Mouse (Mus musculus): ENCODE data around the gene Slc35b1. TPM values are rescaled to one million over a fixed set of nuclear protein-coding genes. Genes with fewer than 3 reads are reported as not detected.

The Slc35b1 gene
- polyA plus RNA-seq, 1 experiment from 2014 or later = 128 TPM

DNA sequence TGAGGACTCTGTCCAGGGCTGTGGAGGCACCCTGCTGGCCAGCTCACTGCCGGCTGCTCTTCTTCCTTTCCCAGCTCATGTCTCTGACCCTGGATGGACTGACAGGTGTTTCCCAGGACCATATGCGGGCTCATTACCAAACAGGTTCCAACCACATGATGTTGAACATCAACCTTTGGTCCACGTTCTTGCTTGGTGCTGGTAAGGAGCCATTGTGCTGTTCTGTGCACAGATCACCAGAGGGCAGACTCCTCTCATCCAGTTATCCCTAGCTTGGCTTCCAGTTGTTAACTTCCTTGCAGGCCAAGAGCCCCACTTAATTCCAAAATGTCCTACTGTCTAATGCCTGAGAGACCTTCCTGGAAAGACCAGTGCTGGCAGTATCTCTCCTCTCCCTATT lies 4.5 kb downstream of the Slc35b1 start:
- no peaks in the 10 kb centered on the region for H3K9me3 ChIP-seq (replicated peaks)
- H3K27me3 ChIP-seq = no peaks in the 10 kb centered on the region
- WGBS = 72% methylated on average over 3 of the region's 3 CpGs
- no peak overlapping the region for H3K9ac ChIP-seq
- peaks cover 59% of the 10 kb centered on the region for H3K36me3 ChIP-seq
- no peak overlapping the region for H3K27ac ChIP-seq
- H3K4me3 ChIP-seq = no peak overlapping the region
- H3K4me2 ChIP-seq (replicated peaks) = no peak overlapping the region
- ATAC-seq (ENCODE audit: low FRiP score) = no peak
- H3K4me1 ChIP-seq = peaks cover 16% of the 10 kb centered on the region

DNA sequence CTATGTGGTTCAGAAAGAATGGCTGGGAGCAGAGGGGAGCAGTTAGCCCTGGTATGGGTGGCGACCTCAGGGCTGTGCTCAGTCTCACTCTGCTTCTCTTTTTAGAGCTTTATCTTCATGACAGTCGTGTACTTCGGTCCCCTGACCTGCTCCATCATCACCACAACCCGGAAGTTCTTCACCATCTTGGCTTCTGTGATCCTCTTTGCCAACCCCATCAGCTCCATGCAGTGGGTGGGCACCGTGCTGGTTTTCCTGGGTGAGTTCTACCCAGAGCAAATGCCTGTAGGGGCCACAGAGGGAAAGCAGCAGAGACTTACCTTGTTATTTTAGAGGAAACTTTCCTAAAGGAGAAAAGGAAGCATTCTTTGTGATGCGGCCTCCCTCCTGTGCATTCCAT lies 5.9 kb downstream of the Slc35b1 start:
- peaks cover 59% of the 10 kb centered on the region for H3K36me3 ChIP-seq
- no peak overlapping the region for H3K4me3 ChIP-seq
- WGBS = 87% methylated on average over 6 of the region's 6 CpGs
- no peak overlapping the region for H3K4me2 ChIP-seq (replicated peaks)
- H3K27ac ChIP-seq = no peak overlapping the region
- H3K4me1 ChIP-seq = peaks cover 15% of the 10 kb centered on the region
- no peak overlapping the region for H3K9ac ChIP-seq
- no peaks in the 10 kb centered on the region for H3K9me3 ChIP-seq (replicated peaks)
- H3K27me3 ChIP-seq = no peaks in the 10 kb centered on the region
- ATAC-seq (ENCODE audit: low FRiP score) = no peak

DNA sequence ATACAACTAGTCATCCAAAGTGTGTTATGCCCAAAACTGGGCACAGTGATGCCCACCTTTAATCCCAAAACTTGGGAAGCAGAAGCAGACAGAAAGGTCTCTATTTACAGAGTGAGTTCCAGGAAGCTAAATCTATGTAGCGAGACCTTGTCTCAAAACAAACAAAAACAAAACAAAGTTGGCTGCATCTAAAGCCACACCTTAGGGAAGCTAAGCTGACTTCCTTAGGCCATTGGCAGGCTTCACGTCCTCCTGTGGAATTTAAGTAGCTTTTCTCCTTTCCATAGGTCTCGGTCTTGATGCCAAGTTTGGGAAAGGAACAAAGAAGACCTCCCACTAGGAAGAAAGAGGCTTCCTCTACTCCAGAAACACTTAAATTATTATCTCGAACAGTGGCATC lies 6.7 kb downstream of the Slc35b1 start:
- H3K27ac ChIP-seq = no peak overlapping the region
- H3K4me2 ChIP-seq (replicated peaks) = no peak overlapping the region
- ATAC-seq (ENCODE audit: low FRiP score) = no peak
- peaks cover 7% of the 10 kb centered on the region for H3K4me1 ChIP-seq
- peaks cover 59% of the 10 kb centered on the region for H3K36me3 ChIP-seq
- no peak overlapping the region for H3K4me3 ChIP-seq
- 87% methylated on average over 4 of the region's 4 CpGs for WGBS
- H3K9ac ChIP-seq = no peak overlapping the region
- no peaks in the 10 kb centered on the region for H3K9me3 ChIP-seq (replicated peaks)
- H3K27me3 ChIP-seq = no peaks in the 10 kb centered on the region

DNA sequence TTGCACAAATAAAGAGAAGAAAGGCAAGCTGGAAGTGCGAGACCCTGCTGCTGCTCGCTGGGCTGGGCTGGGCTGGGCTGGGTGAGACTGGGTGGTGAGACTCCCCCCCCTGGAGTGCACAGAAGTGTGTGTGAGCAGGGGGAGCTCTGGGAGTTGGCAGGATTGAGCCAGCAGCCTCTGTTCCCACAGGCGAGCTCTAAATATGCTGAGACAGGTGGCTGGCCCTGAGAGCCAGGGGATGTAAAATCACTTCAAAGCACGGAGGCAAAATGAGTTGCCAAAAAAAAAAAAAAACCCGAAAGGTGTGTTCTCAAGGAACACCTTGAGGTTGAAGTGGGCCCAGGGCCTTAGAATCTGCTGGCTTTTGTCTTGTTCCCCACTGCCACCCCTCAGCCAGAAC lies 7.3 kb downstream of the Slc35b1 start:
- Histone ChIP-seq H3K9ac (no peak overlapping the region), H3K4me3 (no peak overlapping the region), H3K4me2 (replicated peaks) (no peak overlapping the region), H3K4me1 (peaks cover 5% of the 10 kb centered on the region; the same call in 1 of the 2 replicates), H3K9me3 (replicated peaks) (no peaks in the 10 kb centered on the region), H3K36me3 (peaks cover 54% of the 10 kb centered on the region), H3K27me3 (no peaks in the 10 kb centered on the region), H3K27ac (no peak overlapping the region)
- 71% methylated on average over 5 of the region's 5 CpGs for WGBS
- ATAC-seq (ENCODE audit: low FRiP score) = no peak

DNA sequence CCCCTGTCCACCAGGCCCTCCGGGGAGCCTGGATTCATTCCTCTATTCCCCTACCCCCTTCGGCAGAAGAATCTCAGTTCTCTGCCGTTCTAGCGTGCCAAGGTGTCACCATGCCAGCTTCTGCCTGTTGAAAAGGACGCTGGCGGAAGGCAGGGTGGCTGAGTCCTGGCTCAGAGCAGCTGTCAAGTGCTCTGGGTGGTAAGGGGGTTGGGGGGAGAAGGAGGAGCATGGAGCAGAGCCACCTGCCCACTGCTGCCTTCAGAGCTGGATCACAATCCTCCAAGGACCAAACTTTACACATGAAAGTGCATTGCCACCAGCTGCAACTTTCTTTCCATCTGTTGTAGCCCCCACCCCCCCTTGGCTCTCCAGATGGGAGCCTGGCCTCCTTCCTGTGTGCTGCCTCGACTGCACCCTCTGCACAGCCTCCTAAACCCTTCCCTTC lies 7.8 kb downstream of the Slc35b1 start:
- Histone ChIP-seq H3K27me3 (no peaks in the 10 kb centered on the region), H3K4me1 (peaks cover 5% of the 10 kb centered on the region; the same call in 1 of the 2 replicates), H3K36me3 (peaks cover 50% of the 10 kb centered on the region), H3K4me3 (no peak overlapping the region), H3K4me2 (replicated peaks) (no peak overlapping the region), H3K9me3 (replicated peaks) (no peaks in the 10 kb centered on the region), H3K9ac (peak overlapping the region; percentile 32; the same call in 1 of the 2 replicates), H3K27ac (no peak overlapping the region)
- ATAC-seq (ENCODE audit: low FRiP score) = no peak
- WGBS = 60% methylated on average over 7 of the region's 7 CpGs

DNA sequence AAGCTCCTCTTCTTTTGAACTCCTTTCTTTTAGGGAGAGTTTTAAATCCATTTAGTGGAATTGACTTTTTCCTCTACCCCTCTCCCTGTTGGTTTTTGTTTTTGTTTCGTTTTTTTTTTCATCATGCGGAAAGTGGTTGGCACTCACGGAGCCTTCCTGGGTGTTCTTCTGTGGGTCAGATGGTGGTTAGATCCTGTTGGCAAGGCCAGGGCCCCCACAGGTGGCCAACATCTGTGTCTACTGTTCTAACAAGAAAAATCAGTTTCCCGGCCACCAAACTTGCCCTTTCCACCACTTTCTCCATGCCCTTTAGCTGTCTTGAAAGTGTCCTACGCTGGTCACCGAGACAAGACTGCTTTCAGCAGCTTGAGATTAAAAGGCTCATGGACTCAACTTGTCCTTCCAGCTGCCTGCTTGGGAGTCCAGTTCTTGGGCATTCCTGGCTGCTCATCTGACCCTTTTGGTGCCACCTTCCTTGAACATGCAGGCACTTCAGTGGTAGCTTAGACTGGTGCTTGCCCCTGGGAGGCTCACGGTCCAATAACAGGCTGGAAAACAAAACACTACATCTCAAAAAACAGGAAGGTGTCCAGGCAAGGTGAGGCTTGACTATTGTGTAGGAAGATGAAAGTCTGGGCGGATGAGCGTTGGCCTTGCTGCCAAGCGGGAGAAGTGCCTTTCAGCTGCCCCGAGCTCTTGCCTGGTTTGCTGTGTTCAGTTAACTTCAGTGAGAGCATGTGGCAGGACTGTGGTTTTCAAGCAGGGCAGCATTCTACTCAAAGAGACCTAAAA lies 8.4 kb downstream of the Slc35b1 start:
- Histone ChIP-seq H3K4me2 (replicated peaks) (no peak overlapping the region), H3K9ac (no peak overlapping the region), H3K36me3 (peaks cover 44% of the 10 kb centered on the region), H3K4me1 (peaks cover 5% of the 10 kb centered on the region; the same call in 1 of the 2 replicates), H3K27me3 (no peaks in the 10 kb centered on the region), H3K27ac (no peak overlapping the region), H3K4me3 (no peak overlapping the region), H3K9me3 (replicated peaks) (no peaks in the 10 kb centered on the region)
- no peak for ATAC-seq (ENCODE audit: low FRiP score)
- 75% methylated on average over 11 of the region's 11 CpGs for WGBS

DNA sequence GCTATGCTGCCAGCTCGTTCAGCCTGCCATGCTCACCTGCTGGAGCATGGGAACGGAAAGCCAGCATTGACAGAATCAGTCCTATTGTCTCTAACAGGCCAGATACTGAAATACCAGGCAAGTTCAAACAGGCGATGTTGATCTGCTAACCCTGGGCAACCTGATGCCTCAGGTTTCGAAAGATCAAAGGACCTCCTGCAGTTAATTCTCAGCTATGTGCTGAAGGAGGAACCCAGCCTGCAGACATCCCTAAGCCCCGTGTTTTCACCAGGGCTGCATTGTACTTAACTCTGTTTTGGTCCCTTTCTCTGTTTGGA lies 9.0 kb downstream of the Slc35b1 start:
- peaks cover 5% of the 10 kb centered on the region; the same call in 1 of the 2 replicates for H3K4me1 ChIP-seq

DNA sequence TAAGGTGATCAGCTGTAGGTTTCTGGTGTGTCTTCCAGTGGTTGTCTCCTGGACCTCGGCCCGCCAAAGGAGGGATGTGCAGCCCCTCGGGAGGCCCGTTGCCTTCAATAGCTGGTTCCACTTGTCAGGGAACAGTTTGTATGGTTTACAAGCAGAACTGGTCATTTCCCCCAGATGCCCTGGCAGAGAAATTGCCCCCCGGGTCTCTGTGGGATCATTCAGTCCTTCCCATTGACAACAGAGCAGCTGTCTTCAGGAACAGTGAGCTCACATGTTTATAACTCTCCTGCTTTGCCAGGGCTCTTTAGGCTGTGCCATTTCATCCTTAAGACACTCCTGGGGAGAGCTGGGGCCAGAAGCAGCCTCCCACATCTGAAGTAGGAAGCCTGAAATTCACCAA lies 9.6 kb downstream of the Slc35b1 start:
- Histone ChIP-seq H3K27me3 (no peaks in the 10 kb centered on the region), H3K4me1 (peaks cover 5% of the 10 kb centered on the region; the same call in 1 of the 2 replicates), H3K4me2 (replicated peaks) (no peak overlapping the region), H3K36me3 (peaks cover 32% of the 10 kb centered on the region), H3K27ac (no peak overlapping the region), H3K4me3 (no peak overlapping the region), H3K9ac (no peak overlapping the region), H3K9me3 (replicated peaks) (no peaks in the 10 kb centered on the region)
- 57% methylated on average over 5 of the region's 5 CpGs for WGBS
- ATAC-seq (ENCODE audit: low FRiP score) = no peak

More for the DNA sequence above, 9.0 kb downstream of the Slc35b1 start:
- Histone ChIP-seq H3K4me3 (no peak overlapping the region), H3K36me3 (peaks cover 38% of the 10 kb centered on the region), H3K9ac (no peak overlapping the region), H3K27ac (no peak overlapping the region), H3K4me2 (replicated peaks) (no peak overlapping the region), H3K27me3 (no peaks in the 10 kb centered on the region), H3K9me3 (replicated peaks) (no peaks in the 10 kb centered on the region)
- no peak for ATAC-seq (ENCODE audit: low FRiP score)
- 42% methylated on average over 5 of the region's 5 CpGs for WGBS

DNA sequence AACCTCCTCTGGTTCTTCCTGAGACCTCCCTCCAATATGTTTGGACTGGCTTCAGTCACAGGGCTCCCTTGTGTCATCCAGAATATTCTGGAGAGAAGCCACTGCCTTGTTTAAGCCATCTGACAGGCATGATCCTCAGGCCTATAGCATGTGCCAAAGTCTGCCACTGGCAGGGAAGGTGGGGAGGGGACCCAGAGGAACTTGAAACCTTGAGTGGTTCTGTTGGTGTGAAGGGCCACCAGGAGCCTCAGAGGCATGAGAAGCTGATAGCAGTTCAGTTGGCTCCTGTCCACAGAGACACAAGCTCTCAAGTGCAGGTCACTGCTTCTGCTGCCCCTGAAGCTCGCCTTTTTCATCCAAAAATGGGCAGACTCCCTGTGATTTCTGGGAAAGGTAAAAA lies 12.1 kb downstream of the Slc35b1 start:
- peaks cover 4% of the 10 kb centered on the region; the same call in 1 of the 2 replicates for H3K27me3 ChIP-seq
- 54% methylated on average over 1 of the region's 1 CpGs for WGBS
- peaks cover 8% of the 10 kb centered on the region; the same call in 1 of the 2 replicates for H3K4me1 ChIP-seq
- H3K27ac ChIP-seq = no peak overlapping the region
- no peak overlapping the region for H3K4me3 ChIP-seq
- no peaks in the 10 kb centered on the region for H3K9me3 ChIP-seq (replicated peaks)
- no peak overlapping the region for H3K9ac ChIP-seq
- no peak for ATAC-seq (ENCODE audit: low FRiP score)
- H3K36me3 ChIP-seq = peaks cover 9% of the 10 kb centered on the region
- no peak overlapping the region for H3K4me2 ChIP-seq (replicated peaks)

DNA sequence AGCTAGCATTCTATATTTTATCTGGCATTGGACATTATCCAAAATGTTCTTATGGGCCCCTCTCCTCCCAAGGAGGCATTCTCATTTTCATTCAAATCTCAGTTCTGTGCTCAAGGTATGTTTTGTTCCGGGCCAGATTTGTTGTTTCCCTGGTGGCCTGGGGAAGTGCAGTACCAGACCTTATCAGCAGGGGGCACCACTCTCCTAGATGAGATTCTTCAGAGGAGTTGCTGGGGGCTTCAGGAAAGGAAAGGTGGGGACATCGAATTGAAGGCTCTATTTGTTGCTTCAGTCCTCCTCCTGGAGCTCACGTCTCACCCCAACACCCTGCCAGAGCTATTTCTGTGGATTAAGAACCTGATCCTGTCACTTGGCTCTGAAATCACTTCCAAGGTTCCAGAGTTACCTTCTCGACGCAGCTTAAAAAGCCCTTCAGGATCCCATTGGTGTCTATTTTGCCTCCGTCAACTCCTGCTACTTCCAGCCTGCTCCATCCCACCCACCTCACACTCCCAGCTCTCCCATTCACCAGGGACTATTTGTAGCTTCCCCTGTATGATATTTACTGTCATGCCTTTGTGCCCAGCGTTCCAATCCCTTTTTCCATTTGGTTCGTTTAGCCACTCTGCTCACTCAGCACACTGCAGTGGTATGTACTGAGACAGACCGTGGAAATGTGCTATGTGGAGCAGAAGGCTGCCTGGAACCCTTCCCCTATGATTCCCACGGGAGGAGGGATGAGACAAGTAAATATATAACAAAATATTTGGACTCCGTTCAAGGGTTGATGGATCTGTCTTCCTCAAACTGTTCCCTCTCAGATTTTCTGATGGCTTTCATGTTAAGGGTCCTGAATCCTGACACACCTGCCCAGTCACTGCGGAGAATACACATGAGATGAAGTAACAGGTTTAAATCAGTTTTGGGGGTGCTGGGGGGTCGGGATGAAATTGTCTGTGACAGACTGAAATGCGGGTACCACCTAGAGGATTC lies 13.6 kb downstream of the Slc35b1 start:
- H3K4me1 ChIP-seq = peaks cover 11% of the 10 kb centered on the region
- H3K4me2 ChIP-seq (replicated peaks) = no peak overlapping the region
- no peaks in the 10 kb centered on the region for H3K36me3 ChIP-seq
- no peak overlapping the region for H3K27ac ChIP-seq
- H3K4me3 ChIP-seq = no peak overlapping the region
- ATAC-seq (ENCODE audit: low FRiP score) = no peak
- no peaks in the 10 kb centered on the region for H3K9me3 ChIP-seq (replicated peaks)
- H3K27me3 ChIP-seq = peaks cover 4% of the 10 kb centered on the region; the same call in 1 of the 2 replicates
- 65% methylated on average over 14 of the region's 14 CpGs for WGBS
- no peak overlapping the region for H3K9ac ChIP-seq

DNA sequence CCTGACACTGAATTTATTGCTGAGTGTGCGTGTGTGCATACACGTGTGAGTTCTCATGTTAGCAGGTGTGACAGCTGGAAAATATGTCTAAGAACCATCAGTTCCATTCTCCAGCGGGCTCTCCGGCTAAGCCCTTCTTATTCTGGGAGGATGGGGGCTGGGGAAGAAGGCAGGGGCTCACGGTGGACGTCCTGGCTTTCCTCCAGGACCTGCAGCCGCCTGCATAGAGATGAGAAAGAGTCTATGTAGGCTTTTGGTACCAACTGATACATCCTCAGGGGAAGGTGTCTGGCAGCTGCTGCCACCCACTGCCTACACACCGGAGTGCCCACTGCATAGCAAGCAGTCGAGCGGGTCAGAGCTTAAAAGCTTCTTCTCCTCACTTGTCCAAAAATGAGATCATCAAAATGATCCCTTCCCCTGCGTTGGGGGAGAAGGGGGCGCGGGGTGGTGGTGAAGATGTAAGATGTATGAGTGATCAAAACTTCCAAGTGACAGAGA lies 15.1 kb downstream of the Slc35b1 start:
- H3K27ac ChIP-seq = no peak overlapping the region
- ATAC-seq (ENCODE audit: low FRiP score) = no peak
- H3K4me2 ChIP-seq (replicated peaks) = no peak overlapping the region
- H3K27me3 ChIP-seq = peaks cover 4% of the 10 kb centered on the region; the same call in 1 of the 2 replicates
- H3K4me1 ChIP-seq = peaks cover 11% of the 10 kb centered on the region
- 73% methylated on average over 13 of the region's 13 CpGs for WGBS
- no peaks in the 10 kb centered on the region for H3K9me3 ChIP-seq (replicated peaks)
- H3K9ac ChIP-seq = no peak overlapping the region
- H3K36me3 ChIP-seq = no peaks in the 10 kb centered on the region
- no peak overlapping the region for H3K4me3 ChIP-seq

DNA sequence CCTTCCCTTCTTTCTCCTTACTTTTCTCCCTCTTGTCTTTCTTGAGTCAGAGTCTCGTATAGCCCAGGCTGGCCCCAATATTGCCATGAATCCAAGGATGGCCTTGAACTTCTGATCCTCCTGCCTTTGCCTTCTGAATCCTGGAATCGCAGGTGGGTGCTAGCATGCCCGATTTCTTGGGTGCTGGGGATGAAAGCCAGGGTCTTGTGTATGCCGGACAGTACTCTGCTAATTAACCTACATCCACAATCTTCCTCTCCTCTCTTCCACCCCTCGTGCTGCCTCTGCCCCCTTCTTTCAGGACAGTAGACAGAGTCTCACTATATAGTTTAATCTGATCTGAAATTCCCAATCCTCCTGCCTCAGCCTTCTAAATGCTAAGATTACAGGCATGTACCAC lies 17.1 kb downstream of the Slc35b1 start:
- ATAC-seq (ENCODE audit: low FRiP score) = no peak
- Histone ChIP-seq H3K9ac (no peak overlapping the region), H3K27me3 (peaks cover 4% of the 10 kb centered on the region; the same call in 1 of the 2 replicates), H3K4me3 (no peak overlapping the region), H3K36me3 (no peaks in the 10 kb centered on the region), H3K4me2 (replicated peaks) (no peak overlapping the region), H3K9me3 (replicated peaks) (no peaks in the 10 kb centered on the region), H3K4me1 (peaks cover 11% of the 10 kb centered on the region), H3K27ac (no peak overlapping the region)
- WGBS = 89% methylated on average over 5 of the region's 5 CpGs

Data from hindbrain, embryonic 12.5 days (tissue).